Mouse (Mus musculus): ENCODE measurements around the gene Trim25. TPM values are rescaled to one million over a fixed set of nuclear protein-coding genes. Genes with fewer than 3 reads are reported as not detected.

Trim25 gene
- polyA plus RNA-seq (2014; fragmentation: Illumina TruSeq; extraction: RNeasy Lipid Tissue Mini Kit (QIAGEN cat#74804); ENCODE audit: low read depth, low replicate concordance), result 19.5 TPM

GRCm38 (mm10) chr11:88998974-88999722 is at the start of gene Trim25:
Gene Trim25, plus strand, starts transcription at chr11:88999376.

GRCm38 (mm10) chr11:88955217-88955969 is 43.8 kb upstream of the Trim25 start, which contains the start of gene Scpep1:
Gene Scpep1, minus strand, starts transcription at chr11:88955465.

GRCm38 (mm10) chr11:88966881-88967361 is 32.3 kb upstream of the Trim25 start, which contains the start of gene Elobl:
Gene Elobl, minus strand, starts transcription at chr11:88966931.

GRCm38 (mm10) chr11:88970202-88970732 is 28.9 kb upstream of the Trim25 start, which contains the start of gene Coil:
Gene Coil, plus strand, starts transcription at chr11:88970252.

GRCm38 (mm10) chr11:89066750-89067149 is 67.6 kb downstream of the Trim25 start, which contains the start of gene Dgke:
Gene Dgke, minus strand, starts transcription at chr11:89066850.

Other genes with a start within 250 kb of the Trim25 start
- 47.2 TPM for gene Akap1, start 134.8 kb upstream of the Trim25 start, polyA plus RNA-seq (2014; fragmentation: Illumina TruSeq; extraction: RNeasy Lipid Tissue Mini Kit (QIAGEN cat#74804); ENCODE audit: low read depth, low replicate concordance)
- 37.8 TPM for gene Scpep1, start 43.9 kb upstream of the Trim25 start, polyA plus RNA-seq (2014; fragmentation: Illumina TruSeq; extraction: RNeasy Lipid Tissue Mini Kit (QIAGEN cat#74804); ENCODE audit: low read depth, low replicate concordance)
- gene Elobl, start 32.4 kb upstream of the Trim25 start, polyA plus RNA-seq (2014; fragmentation: Illumina TruSeq; extraction: RNeasy Lipid Tissue Mini Kit (QIAGEN cat#74804); ENCODE audit: low read depth, low replicate concordance), result not detected
- 10.1 TPM for gene Coil, start 29.1 kb upstream of the Trim25 start, polyA plus RNA-seq (2014; fragmentation: Illumina TruSeq; extraction: RNeasy Lipid Tissue Mini Kit (QIAGEN cat#74804); ENCODE audit: low read depth, low replicate concordance)
- gene Dgke, start 67.5 kb downstream of the Trim25 start, polyA plus RNA-seq (2014; fragmentation: Illumina TruSeq; extraction: RNeasy Lipid Tissue Mini Kit (QIAGEN cat#74804); ENCODE audit: low read depth, low replicate concordance), result 6.5 TPM
- gene Gm525, start 74.5 kb downstream of the Trim25 start, polyA plus RNA-seq (2014; fragmentation: Illumina TruSeq; extraction: RNeasy Lipid Tissue Mini Kit (QIAGEN cat#74804); ENCODE audit: low read depth, low replicate concordance), result 1.3 TPM

Measured in adipose tissue, adult 10 weeks (tissue).